In genomic region chr6:148110996-148111633, GRCm38 (mm10) we compare ENCODE assay signal across 22 mouse cellular contexts.
A peak's percentile ranks its signal among the peaks of the same experiment; 100 is the strongest.
DNase-seq lines count a peak whose midpoint lies in the region; ATAC-seq lines count a peak whose summit lies in the region.
"Had no signal": no experiment of that assay in that cellular context is flagged by ENCODE, and none has a peak within 500 bp of the region (broad histone marks: within the 10 kb centered on the region; RNA-seq: fewer than 3 reads in every experiment).

No protein-coding gene starts in this region.

- no peak overlapping the region for H3K4me3 ChIP-seq in liver, embryonic 13.5 days (replicated peaks)
- H3K4me3 ChIP-seq in liver, embryonic 11.5 days (ENCODE audit: low read depth, low read length), result no peak overlapping the region
- H3K4me3 ChIP-seq in hindbrain, embryonic 11.5 days (ENCODE audit: low read depth, low read length), result no peak overlapping the region
- H3K4me3 ChIP-seq: embryonic facial prominence, embryonic 12.5 days; forebrain, embryonic 12.5 days; heart, embryonic 10.5 days; heart, embryonic 15.5 days; hindbrain, embryonic 12.5 days had no signal

- H3K36me3 ChIP-seq in liver, embryonic 13.5 days, result no peaks in the 10 kb centered on the region
- H3K36me3 ChIP-seq in liver, embryonic 11.5 days (ENCODE audit: control insufficient read depth, insufficient read depth, low read length), result no peaks in the 10 kb centered on the region
- no peaks in the 10 kb centered on the region for H3K36me3 ChIP-seq in hindbrain, embryonic 11.5 days (ENCODE audit: control insufficient read depth, insufficient read depth, low read length)
- H3K36me3 ChIP-seq: embryonic facial prominence, embryonic 12.5 days; forebrain, embryonic 12.5 days; G1E; heart, embryonic 10.5 days; heart, embryonic 15.5 days; hindbrain, embryonic 12.5 days had no signal

- no peak overlapping the region for H3K27ac ChIP-seq in liver, embryonic 13.5 days
- no peak overlapping the region for H3K27ac ChIP-seq in liver, embryonic 11.5 days (ENCODE audit: low read depth, low read length)
- H3K27ac ChIP-seq in hindbrain, embryonic 11.5 days (ENCODE audit: low read depth, low read length), result no peak overlapping the region
- H3K27ac ChIP-seq: embryonic facial prominence, embryonic 12.5 days; forebrain, embryonic 12.5 days; heart, embryonic 10.5 days; heart, embryonic 15.5 days; hindbrain, embryonic 12.5 days had no signal

- H3K9me3 ChIP-seq in liver, embryonic 13.5 days (replicated peaks), result no peaks in the 10 kb centered on the region
- no peaks in the 10 kb centered on the region for H3K9me3 ChIP-seq in liver, embryonic 11.5 days (ENCODE audit: control insufficient read depth, low read length)
- H3K9me3 ChIP-seq in hindbrain, embryonic 11.5 days (ENCODE audit: control insufficient read depth, low read length), result no peaks in the 10 kb centered on the region
- H3K9me3 ChIP-seq: embryonic facial prominence, embryonic 12.5 days; forebrain, embryonic 12.5 days; G1E; heart, embryonic 10.5 days; heart, embryonic 15.5 days; hindbrain, embryonic 12.5 days had no signal

- 0 out of 2 replicates have a peak, but pooled peaks have one; percentile 13 for ATAC-seq in liver, embryonic 13.5 days (ENCODE audit: low read depth)
- no peak for ATAC-seq in liver, embryonic 11.5 days (replicated peaks; ENCODE audit: low FRiP score)
- ATAC-seq in granulocyte monocyte progenitor cell, adult 5-6 weeks (replicated peaks; ENCODE audit: poor library complexity, severe bottlenecking), result peak; percentile 43
- ATAC-seq in hindbrain, embryonic 11.5 days (ENCODE audit: low FRiP score), result no peak
- ATAC-seq: forebrain, embryonic 16.5 days; hindbrain, embryonic 16.5 days; inflammation-experienced regulatory T-cells, adult 6 months; intestine, postnatal 0 days had no signal

- DNase-seq in liver, embryonic 13.5 days, result no peak
- no peak for DNase-seq in liver, embryonic 11.5 days (ENCODE audit: low spot score)
- peak; percentile 36 for DNase-seq in adipocyte (ENCODE audit: low spot score)
- no peak for DNase-seq in hindbrain, embryonic 11.5 days (ENCODE audit: low spot score)
- DNase-seq in adrenal gland, adult 8-10 months, result no peak
- no peak for DNase-seq in gastrocnemius, postnatal 10 days
- DNase-seq: adrenal gland, postnatal 25 days; cerebellum, adult 18-20 months; cerebellum, adult 9-11 months; gastrocnemius, postnatal 14 days; heart, adult 18-20 months had no signal

- peaks cover 20% of the 10 kb centered on the region for H3K4me1 ChIP-seq in liver, embryonic 13.5 days (replicated peaks)
- H3K4me1 ChIP-seq in liver, embryonic 11.5 days (replicated peaks; ENCODE audit: control insufficient read depth, insufficient read depth, low read length), result peaks cover 4% of the 10 kb centered on the region; the same call in 1 of the 2 replicates
- no peaks in the 10 kb centered on the region for H3K4me1 ChIP-seq in hindbrain, embryonic 11.5 days (replicated peaks; ENCODE audit: control insufficient read depth, insufficient read depth, low read length)
- H3K4me1 ChIP-seq: embryonic facial prominence, embryonic 12.5 days; heart, embryonic 10.5 days; heart, embryonic 15.5 days; hindbrain, embryonic 12.5 days had no signal

- H3K4me2 ChIP-seq in liver, embryonic 13.5 days, result no peak overlapping the region
- H3K4me2 ChIP-seq in liver, embryonic 11.5 days, result no peak overlapping the region
- no peak overlapping the region for H3K4me2 ChIP-seq in hindbrain, embryonic 11.5 days (replicated peaks; ENCODE audit: low read depth, low read length)
- H3K4me2 ChIP-seq: embryonic facial prominence, embryonic 12.5 days; forebrain, embryonic 12.5 days; heart, embryonic 15.5 days; hindbrain, embryonic 12.5 days had no signal

- no peak overlapping the region for H3K9ac ChIP-seq in liver, embryonic 13.5 days
- no peak overlapping the region for H3K9ac ChIP-seq in liver, embryonic 11.5 days (ENCODE audit: low read depth, low read length)
- no peak overlapping the region for H3K9ac ChIP-seq in hindbrain, embryonic 11.5 days (ENCODE audit: low read depth, low read length)
- H3K9ac ChIP-seq: embryonic facial prominence, embryonic 12.5 days; forebrain, embryonic 12.5 days; heart, embryonic 15.5 days; hindbrain, embryonic 12.5 days had no signal

- 65% methylated on average over 2 of the region's 2 CpGs for WGBS in liver, embryonic 13.5 days (ENCODE audit: insufficient replicate concordance)
- 87% methylated on average over 2 of the region's 2 CpGs for WGBS in liver, embryonic 11.5 days
- 82% methylated on average over 2 of the region's 2 CpGs for WGBS in hindbrain, embryonic 11.5 days

- no peaks in the 10 kb centered on the region for H3K27me3 ChIP-seq in liver, embryonic 13.5 days
- H3K27me3 ChIP-seq in liver, embryonic 11.5 days (replicated peaks; ENCODE audit: control insufficient read depth, insufficient read depth, low read length), result no peaks in the 10 kb centered on the region
- no peaks in the 10 kb centered on the region for H3K27me3 ChIP-seq in hindbrain, embryonic 11.5 days (ENCODE audit: control insufficient read depth, insufficient read depth, low read length)
- H3K27me3 ChIP-seq: embryonic facial prominence, embryonic 12.5 days; forebrain, embryonic 12.5 days; heart, embryonic 15.5 days; hindbrain, embryonic 12.5 days had no signal

Comparison
In these comparisons a context has a peak if more than half of its experiments do, and no peak if none do; other contexts are left out.
1. ATAC-seq: peak in liver, embryonic 13.5 days (single experiment) and granulocyte monocyte progenitor cell, adult 5-6 weeks (single experiment); none in liver, embryonic 11.5 days (single experiment) and hindbrain, embryonic 11.5 days (single experiment).